Mouse (Mus musculus) cerebellum, adult 2 months (tissue): ENCODE measurements at regions not wholly inside any gene's neighbourhood (a gene's known extent, or its start where the extent isn't known, plus 50 kb on each side); places are given as distances from the start of the nearest gene placed in this dataset.

Source experiments
- CTCF ChIP-seq: fragments of 200-500 bp; IDR thresholded peaks from 2 replicates; pipeline ENCODE4 v1.5.1; 2011; ENCODE audit warnings: low read depth, mild to moderate bottlenecking, control low read depth, low read length, moderate library complexity, borderline replicate concordance; ENCODE audit not compliant: insufficient read depth
- POLR2A ChIP-seq: fragments of 200-500 bp; IDR thresholded peaks from 2 replicates; pipeline ENCODE4 v1.6.1; 2011; ENCODE audit warnings: low read length, control low read depth, borderline replicate concordance; ENCODE audit not compliant: insufficient read depth

DNA sequence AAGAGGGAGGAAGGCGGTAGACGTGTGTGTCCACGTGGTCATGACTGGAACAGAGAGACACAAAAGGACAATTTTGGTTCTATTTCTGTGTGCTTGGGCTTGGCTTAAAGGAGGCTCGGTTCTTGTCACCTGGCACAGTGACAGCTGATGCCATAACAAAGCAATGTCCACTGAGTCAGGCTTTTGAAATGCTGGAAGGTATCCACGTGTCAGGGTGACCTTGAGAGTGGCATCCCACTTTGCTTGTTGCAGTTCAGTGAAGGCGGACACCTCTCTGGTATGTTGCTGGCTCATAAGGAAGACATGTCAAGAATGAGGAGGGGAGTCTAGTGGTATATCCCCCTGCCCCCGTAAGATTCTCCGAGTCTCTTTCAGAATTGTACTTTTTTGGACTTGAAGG lies 192.6 kb upstream of the Ddhd1 start:
- no peak for TF ChIP-seq POLR2A
- TF ChIP-seq CTCF: no peak
